Mouse (Mus musculus) kidney, adult 18-20 months (tissue): ENCODE results near the gene Mrpl22.
"Not testable (repeated sequence)": the region's sequence is repeated elsewhere in the genome, so short reads cannot be mapped to it uniquely, and the experiment has no call there.

ENCODE experiments used
- DNase-seq: peaks from one replicate; pipeline ENCODE4 v3.0.0; 2021

Mrpl22 gene

DNA sequence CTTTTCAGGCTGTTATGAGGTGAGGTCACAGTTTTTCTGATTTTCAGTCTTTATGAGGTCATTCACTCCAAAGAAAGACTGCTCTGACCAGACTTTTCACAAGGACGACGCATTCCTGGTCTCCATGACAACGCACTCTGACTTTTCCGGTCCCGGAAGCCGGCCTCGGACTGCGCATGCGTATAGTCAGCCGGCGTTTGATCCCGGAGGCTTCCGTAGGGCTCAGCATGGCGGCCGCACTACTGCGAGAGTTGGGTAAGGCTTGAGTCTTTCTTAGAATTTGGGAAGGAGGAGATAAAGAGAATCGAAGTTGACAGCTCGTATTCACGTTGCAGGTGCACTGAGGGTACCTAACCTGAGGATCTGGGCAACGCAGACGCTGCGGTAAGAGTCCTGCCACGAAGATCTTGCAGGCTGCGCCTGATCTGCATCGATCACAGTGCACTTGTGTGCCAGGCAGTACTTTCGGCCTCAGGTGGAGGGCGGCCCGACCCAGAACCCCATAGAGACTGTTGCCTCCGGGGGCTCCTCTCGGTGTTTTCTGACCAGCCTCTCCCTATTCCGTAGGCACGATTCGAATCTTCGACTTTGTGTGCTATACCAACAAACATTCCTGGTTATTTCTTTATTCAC, at the start of gene Mrpl22:
Gene Mrpl22, plus strand, starts transcription at position 203 of the 633 bp plus-strand sequence.
- DNase-seq, result peak; percentile 98

DNA sequence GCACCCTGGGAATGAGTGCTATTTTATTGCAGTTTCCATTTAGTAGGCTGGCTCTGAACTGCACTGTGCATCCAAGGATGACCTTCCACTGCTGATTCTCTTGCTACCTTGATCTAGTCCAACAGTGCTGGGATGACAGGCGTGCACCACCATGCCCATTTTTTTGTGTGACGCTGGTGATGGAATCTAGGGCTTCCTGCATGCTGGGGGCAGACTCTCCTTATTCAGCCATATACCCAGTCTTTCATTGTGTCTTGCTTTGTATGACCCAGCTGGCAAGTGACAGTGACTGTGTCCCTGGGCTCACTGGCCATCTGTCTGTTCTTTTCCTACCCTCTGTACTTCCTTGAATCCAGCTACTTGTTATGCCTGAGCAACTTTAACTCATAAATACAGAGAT, 47.8 kb upstream of the Mrpl22 start:
- no peak for DNase-seq

DNA sequence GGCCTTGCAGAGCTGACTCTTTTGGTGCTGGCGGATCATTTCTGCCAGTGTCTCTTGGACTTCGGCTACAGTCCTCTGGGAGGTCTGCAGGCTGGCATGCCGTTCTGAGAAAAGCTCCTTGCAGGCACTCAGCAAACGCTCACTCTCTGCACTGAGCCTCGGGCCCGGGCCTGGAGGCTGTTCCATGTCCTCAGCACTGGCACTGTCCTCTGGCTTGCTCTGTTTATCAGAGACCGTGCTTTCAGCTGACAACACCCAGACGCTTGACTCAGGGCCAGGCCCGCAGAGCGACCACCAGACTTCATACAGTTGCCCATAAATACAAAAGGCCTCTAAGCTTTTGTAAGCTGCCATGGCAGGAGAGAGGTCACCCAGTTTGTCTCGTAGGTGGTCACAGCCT, 46.4 kb upstream of the Mrpl22 start:
- DNase-seq, result no peak

DNA sequence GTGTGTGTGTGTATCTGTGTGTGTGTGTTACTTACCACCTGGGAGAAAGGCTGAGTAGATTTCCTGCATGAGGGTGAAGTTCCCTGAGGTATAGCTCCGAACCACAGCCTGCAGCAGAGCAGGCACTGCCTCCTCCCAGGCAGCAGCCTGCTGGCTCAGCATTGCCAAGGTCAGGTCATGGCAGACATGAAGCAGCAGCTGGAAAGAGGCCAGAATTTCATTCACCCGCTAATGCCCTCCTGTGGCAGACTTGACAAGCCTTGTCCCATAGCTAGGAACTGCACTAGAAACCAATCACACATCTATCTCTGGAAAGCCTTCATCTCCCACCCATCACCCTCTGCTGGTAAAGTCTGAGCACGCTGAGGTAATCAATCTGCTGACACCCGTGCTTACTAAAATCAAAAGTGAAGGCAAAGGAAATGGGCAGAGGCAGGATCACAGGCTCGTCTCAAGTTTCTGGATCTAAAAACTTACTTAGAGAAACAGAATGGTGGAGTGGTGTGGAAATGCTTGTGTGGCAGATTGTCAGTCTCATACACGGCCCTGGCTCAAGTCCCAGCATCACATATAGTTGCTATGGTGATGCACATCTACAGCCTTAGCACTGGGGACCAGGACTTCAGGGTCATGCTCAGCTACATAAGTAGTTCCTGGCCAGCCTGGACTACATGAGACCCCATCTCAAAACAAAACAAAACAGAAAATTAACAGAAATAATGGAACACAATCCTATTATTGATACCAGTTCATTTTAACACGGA, 44.9 kb upstream of the Mrpl22 start:
- DNase-seq, result peak; percentile 73

DNA sequence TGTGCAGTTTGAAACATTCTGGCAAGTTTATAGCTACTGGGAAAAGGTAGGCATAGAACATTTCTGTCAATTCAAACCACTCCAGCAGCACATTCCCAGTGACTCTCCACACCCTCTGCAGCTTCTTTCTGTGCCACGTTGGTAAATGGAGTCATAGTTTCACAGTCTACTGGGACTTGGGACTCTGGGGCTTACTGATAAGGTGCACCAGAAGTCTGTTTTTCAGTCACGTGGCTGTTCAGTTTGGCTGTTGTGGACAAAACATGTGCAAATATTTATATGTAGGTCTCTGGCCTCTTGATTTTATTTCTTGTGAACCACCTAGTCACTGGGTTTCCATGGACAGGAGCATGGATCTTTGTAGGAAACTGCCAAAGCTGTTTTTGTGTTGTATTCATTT, 43.9 kb upstream of the Mrpl22 start:
- no peak for DNase-seq

DNA sequence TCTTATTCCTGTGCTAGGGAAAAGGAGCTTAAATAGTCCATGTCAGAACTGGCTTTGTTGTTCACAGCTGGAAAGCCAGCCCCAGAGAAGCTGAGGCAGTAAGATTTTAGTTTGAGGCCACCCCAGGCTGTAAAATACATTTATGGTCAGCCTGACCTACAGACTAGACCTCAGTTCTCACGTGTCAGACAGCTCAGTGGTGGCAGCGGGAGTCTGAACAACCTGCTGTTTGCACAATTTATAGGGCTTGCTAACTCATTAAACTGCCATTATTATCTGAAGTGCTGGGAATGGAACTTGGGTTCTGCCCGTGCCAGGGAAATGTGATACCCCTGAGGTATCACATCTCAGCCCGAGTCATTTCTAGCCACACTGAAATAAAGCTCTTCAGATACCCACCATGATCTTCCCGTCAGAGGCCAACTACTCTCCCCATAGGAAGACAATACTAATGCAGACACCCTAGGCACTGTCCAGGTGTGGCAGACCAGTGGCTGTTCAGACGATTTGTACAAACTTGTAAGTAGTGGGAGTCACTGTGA, 42.1 kb upstream of the Mrpl22 start:
- no peak for DNase-seq

DNA sequence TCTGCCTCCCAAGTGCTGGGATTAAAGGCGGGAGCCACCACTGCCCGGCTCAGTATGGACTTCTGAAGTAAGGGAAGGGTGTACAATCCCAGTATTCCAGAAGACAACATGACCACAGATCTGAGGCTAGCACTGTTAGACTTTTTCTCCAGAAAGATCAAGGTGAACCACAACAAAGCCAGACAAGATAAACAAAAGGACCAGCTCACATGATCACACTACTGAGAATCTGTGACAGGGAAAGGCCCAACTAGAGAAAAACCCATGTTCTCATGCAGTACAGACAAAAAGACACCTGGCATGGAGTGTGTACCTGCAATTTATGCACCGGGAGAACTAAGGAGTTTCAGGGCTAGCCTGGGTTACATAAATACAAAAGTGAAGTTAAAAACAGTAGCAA, 39.4 kb upstream of the Mrpl22 start:
- no peak for DNase-seq

DNA sequence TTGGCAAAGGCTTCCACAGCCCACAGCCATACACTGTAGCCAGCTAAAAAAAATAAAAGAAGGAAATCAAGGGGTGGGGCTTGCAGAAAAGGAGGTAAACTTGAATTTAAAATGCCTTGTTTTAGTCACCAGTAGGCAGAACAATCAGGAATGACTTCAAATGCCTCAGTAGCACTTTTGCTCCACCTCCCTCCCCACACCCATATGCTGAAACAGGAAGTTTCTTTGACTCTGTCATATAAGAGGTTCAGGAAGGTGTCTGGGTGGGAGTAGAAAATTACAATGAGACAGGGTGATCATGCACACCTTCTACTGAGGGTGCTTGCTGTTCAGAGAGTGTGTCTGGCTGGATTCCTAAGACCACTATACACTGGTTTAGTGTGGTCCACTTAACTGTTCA, 36.6 kb upstream of the Mrpl22 start:
- DNase-seq, result no peak

DNA sequence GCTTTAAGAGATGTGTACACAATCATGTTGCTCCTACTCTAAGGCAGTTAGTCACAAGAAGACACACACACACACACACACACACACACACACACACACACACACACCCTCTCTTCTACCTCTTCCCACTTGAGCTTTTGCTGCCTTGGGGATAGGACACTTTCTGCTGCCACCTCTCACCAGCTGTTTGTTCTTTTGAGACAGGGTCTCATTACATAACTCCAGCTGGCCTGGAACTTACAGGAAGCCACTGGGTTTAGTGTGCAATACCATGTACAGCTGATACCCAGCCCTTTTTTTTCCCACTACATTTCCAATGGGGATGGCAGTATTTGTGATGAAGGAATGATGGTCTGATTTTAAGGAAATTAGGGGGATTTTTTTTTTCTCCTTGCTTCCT, 36.2 kb upstream of the Mrpl22 start:
- DNase-seq, result no peak

DNA sequence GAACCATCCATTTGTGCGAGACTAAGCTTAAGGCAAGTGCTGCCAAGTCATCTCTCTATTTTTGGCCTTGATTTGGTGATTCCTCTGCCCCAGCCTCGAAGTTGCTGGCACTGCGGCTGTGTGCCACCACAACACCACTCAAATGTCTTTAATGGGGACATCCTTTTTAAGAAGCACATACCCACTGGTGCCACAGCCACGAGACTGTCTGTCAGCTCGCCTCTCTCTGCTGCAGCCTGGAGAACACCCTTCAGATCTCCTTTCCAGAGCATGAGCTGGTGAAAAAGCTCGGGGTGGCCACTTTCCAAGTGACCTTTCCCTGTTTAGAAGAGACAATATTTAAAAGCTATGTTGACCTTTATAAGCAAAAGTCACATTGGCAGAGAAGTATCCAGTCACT, 34.8 kb upstream of the Mrpl22 start:
- no peak for DNase-seq

DNA sequence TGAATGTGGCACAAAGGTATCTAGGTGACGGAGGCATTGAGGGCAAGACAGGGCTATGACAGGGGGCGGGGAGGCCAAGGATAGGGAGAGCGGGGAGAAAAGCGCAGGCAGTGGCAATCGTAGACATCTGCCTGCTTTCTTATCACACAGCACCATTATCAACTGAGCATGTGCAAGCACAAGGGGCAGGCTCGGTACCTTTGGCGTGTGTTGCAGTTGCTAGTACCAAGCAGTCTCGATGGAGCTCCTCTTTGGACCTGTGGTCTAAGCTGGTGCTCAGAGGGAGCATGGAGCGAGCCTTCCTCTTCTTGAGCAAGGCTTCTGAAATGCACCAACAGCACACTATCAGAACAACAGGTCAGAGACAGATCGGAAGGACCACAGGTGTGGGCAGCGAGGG, 32.6 kb upstream of the Mrpl22 start:
- DNase-seq, result no peak

DNA sequence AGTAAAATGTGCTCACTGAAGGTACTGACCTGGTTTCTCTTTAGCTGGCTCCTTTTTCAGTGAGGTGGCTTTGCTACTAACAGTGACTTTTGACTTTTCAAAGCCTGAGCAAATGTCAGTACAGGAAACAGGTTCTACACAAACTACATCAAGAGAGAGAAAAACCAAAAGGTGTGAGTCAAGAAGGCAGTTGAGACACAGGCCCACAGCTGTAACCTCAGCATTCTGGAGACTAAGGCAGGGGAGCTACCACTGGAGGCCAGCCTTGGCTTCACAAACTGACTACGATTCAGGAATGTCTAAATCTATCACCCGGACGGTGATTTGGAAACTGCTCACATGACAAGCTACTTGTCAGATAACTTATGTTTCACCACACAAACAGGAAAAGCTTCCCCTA, 32.0 kb upstream of the Mrpl22 start:
- DNase-seq, result no peak

DNA sequence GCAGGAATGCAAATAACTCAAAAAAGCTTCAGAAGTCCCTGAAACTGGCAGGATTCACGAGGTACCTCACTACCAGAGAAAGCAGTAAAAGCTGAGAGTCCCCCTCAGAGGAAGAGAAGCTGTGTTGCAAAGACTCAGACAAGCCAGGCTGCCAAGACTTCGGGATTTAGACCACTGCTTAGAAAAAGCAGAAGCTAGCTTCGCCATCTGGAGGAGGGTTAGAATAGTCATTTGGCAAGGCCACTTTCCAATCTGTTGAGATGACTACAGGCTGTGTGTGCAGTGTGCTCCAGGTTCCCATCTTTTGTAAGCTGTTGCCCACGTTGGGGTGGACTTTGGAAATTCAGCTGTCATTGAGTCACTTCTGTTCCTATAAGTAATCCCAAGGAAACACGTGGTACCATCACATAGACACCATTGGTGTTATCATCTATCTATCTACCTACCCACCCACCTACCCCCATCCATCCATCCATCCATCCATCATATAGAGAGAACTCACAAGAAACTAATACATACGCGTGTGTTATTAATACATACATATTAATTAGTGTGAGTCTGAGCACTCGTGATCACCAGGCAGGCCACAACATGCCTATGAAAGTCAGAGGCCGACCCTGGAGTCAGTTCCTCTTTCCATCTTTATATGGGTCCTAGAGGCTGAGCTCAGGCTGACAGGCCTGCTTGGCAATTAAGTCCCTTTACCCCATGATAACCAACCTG, 27.6 kb upstream of the Mrpl22 start:
- DNase-seq, result no peak

DNA sequence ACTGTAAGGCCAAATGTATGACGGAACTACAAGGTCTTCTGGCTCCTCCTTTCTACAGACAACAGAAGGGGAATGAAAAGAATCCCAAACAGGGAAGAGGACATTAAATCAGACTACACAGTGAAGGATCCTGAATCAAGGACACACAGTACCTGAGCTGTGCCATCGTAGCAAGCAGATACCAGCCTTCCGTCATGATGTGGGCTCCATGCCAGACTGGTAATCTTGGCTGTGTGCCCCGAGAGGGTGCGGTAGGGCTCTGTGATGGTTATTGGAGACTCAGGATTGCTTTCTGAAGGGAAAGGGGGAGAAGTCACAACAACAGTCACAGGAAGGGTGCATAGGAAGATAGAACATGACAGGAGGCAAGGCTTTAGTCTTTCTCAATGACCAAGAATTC, 25.2 kb upstream of the Mrpl22 start:
- peak; percentile 10 for DNase-seq

DNA sequence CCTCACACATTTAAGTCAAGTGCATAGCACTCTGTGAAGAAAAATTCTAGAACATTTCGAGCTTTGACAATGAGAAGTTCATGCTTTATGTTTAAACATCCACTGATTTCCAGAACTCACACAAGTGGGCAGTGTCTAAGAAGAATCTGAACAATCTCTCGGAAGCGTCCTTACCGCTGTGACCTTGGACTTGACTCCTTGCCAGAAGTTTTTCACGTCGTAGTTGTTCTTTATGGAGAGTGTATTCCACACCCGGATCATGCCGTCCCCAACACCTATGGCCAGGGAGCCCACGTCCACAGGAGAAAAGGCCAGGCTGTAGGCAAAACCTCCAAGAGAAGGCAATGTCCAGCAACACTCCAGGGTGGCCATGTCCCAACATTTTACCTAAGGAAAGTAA, 16.0 kb upstream of the Mrpl22 start:
- DNase-seq, result no peak

DNA sequence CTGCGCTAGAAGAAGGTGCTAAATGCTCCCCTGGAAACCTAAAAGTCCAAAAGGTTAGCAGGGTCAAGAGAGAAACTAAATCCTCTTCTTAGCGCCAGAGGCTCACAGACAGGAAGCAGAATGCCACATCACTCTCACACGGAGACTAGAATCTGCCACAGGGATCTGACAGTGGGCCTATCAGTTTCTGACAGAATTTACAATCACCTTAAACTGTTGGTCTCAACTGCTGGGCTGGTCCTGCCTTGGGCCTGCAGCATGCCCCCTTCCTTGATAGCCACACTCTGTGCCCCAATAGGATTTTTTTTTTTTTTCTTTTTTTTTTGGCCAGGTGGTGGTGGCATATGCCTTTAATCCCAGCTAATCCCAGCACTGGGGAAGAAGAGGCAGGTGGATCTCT, 14.6 kb upstream of the Mrpl22 start:
- DNase-seq, result no peak

DNA sequence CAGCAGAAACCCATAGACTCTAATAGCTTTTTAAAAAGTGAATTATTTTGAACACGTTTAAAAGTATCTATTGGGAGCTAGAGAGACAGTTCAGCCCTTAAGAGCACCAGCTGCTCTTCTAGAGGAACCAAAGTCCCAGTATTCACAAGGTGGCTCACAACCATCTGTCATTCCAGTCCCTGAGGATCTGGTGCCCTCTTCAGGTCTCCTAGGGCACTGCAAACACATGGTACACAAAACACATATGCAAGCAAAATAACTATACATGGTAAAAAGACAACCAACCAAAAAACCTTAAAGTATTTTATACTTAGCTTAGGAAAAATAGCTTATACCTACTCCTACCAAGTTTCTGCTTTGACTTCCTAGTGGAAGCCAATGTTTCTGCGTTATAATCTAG, 6.4 kb upstream of the Mrpl22 start:
- DNase-seq, result no peak

DNA sequence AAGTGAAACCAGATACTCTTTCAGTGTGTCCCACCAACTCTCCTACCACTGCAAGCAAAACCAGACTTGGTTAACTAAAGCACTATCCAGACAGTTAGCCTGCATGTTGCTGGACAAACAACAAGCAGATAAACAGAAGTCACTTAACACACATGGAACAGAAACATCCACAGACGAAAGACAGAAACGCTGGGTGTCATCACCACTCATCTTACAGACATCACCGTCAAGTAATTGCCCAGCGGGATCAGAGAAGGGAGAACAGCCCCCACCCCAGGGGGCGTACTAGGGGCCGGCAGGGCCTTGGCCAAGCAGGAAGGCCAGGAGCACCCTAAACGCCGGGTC, 3.7 kb upstream of the Mrpl22 start:
- DNase-seq, result no peak

DNA sequence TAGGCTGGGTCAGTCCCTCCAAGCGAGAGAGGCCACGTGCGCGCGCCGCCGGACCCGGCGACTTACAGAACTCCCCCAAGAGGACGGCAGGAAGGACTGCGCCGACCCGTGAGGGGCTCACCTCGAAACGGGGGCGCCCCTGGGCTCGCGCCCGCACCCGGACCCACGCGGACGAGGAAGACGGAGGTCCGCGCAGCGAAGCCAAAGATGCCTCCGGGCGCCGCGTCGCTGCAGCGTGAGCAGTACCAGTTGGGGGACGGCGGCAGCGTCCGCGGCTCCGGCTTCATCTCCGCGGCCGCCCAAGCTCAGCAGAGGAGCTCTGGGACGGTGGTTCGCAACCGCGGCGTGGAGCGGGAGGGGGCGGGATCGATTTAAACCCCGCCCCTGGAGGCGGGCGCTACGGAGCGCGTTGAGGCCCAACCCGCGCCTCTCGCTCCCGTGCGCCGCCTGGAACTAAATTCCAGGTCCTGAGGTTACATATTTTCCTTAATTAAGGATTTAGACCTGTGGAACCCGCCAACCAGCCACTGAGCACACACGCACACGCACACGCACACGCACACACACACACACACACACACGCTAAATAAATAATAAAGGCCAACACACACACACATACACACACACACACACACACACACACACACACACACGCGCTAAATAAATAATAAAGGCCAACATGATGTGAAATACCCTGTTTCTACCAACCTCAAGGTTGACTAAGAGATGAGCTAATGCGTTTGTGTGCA, 3.1 kb upstream of the Mrpl22 start, which contains the start of gene Gemin5:
Gene Gemin5, minus strand, starts transcription at position 373 of the 749 bp plus-strand sequence.
- DNase-seq, result peak; percentile 89

DNA sequence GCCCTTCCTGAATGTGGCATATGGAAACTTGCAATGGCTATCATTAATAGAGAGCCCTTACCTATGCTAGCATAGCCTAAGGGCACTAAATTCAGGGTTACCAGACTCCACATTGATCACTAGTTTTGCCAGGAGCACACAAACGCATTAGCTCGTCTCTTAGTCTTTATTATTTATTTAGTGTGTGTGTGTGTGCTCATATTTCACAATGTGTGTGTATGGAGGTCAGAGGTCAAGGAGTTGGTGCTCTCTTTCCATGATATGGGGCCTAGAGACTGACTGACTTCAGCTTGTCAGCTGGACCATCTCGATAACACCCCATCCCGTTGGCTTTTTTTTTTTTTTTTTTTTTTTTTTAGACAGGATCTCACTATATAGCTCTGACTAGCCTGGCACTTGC, 1.8 kb upstream of the Mrpl22 start:
- no peak for DNase-seq

DNA sequence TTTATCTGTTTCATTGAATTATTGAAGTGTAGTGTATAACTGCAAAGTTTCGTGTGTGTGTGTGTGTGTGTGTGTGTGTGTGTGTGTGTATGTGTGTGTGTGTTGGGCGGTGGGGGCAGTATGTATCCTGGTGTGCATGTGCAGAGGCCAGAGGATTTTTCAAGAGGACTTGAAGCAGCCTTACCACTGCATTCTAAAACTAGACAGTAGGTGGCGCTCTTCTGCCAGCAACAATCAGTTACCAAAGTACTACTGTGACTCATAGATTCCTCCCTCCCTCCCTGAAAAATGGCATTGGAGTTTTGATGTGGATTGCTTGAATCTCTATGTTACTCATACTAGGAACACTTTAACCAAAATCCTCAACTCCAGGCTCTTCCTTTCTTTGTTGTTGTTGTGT, 8.1 kb downstream of the Mrpl22 start:
- peak; percentile 74 for DNase-seq

DNA sequence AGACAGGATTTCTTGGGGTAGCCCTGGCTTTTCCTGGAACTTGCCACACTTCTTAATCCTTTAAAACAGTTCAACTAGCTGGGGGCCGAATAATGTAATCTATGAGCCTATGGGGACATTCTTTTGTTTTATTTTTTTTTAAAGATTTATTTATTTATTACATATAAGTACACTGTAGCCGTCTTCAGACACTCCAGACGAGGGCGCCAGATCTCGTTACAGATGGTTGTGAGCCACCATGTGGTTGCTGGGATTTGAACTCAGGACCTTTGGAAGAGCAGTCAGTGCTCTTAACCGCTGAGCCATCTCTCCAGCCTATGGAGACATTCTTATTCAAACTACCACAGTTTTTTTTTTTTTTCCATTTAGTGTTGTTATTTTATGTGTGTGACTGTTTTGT, 8.5 kb downstream of the Mrpl22 start:
- DNase-seq, result not testable (repeated sequence)

DNA sequence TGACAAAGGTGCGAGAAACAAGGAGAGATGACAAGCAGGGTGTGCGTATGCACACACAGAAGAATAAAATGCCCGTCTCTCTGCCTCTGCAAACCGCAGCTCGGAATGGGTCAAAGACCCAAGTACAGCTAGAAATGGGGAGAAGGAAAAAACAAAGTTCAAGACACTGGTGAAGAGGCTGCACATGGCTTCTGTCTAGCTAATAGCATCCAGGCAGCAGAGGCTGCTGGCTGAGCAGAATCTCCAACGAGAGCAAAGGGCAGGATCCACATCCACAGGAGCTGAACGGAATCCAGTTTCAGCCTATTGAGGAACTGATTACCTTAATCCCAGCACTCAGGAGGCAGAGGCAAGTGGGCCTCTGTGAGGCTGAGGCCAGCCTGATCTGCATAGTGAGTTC, 9.3 kb downstream of the Mrpl22 start:
- DNase-seq, result peak; percentile 40
